Mouse (Mus musculus): ENCODE data around the gene Gm13030. TPM values are rescaled to one million over a fixed set of nuclear protein-coding genes. Genes with fewer than 3 reads are reported as not detected.
A peak's percentile ranks its signal among the peaks of the same experiment; 100 is the strongest.
"Not testable (repeated sequence)": the region's sequence is repeated elsewhere in the genome, so short reads cannot be mapped to it uniquely, and the experiment has no call there.

Gm13030 gene
- polyA plus RNA-seq, 1 experiment from 2014 or later, result not detected

DNA sequence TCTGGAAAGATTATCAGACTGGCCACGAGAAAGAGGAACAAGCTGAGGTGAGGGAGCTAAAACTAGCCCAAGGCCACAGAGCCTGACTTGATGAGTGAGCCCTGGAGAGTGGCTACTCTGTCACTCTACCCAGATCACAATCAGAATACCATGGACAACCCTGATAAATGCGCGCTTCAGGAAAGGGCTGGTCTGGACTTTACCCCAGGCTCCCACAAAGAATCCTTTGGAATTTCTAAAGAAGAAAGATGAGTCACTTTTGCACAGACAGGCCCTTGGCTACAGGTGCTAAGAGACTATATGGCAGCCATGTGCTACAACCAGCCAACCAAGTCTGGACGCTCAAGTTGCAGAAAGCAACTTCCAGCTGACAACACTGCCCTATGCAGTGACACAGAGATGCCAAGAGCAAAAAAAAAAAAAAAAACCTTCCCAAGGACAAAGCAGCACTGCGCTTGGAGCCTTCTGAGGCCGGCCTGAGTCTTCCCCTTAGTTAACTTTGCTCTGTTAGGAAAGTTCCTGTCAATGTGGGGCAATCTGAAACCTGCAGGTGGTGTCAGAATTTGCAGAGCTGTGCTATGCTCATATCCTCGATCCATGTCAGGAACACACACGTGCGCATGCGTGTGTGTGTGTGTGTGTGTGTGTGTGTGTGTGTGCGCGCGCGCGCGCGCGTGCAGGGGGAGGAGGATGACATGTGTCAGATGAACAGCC lies 32.0 kb upstream of the Gm13030 start:
- 84% methylated on average over 18 of the region's 18 CpGs for WGBS
- Histone ChIP-seq H3K36me3 (ENCODE audit: control insufficient read depth, insufficient read depth) (peaks cover 64% of the 10 kb centered on the region), H3K27ac (ENCODE audit: low read depth, low read length) (no peak overlapping the region), H3K27me3 (replicated peaks; ENCODE audit: control insufficient read depth, insufficient read depth, low read length) (no peaks in the 10 kb centered on the region), H3K4me1 (replicated peaks; ENCODE audit: control insufficient read depth, insufficient read depth, low read length) (no peaks in the 10 kb centered on the region), H3K9ac (ENCODE audit: low read depth, low read length) (no peak overlapping the region), H3K4me3 (ENCODE audit: low read depth, low read length) (no peak overlapping the region), H3K9me3 (ENCODE audit: control insufficient read depth) (no peaks in the 10 kb centered on the region), H3K4me2 (replicated peaks; ENCODE audit: low read depth) (no peak overlapping the region)
- no peak for TF ChIP-seq CTCF (IDR thresholded peaks at IDR 0.05; ENCODE audit: low read depth)
- peak; percentile 60 for ATAC-seq

- 65% methylated on average over 7 of the region's 7 CpGs for WGBS
These were observed 25.6 kb upstream of the Gm13030 start for GRCm38 (mm10) chr4:138899361-138899760.

GRCm38 (mm10) chr4:138893789-138894188 lies 20.0 kb upstream of the Gm13030 start:
- not testable (repeated sequence) for H3K27me3 ChIP-seq (replicated peaks; ENCODE audit: control insufficient read depth, insufficient read depth, low read length); H3K27ac ChIP-seq (ENCODE audit: low read depth, low read length); ATAC-seq; H3K9me3 ChIP-seq (ENCODE audit: control insufficient read depth); H3K4me2 ChIP-seq (replicated peaks; ENCODE audit: low read depth); H3K4me3 ChIP-seq (ENCODE audit: low read depth, low read length); H3K4me1 ChIP-seq (replicated peaks; ENCODE audit: control insufficient read depth, insufficient read depth, low read length); H3K9ac ChIP-seq (ENCODE audit: low read depth, low read length)
- 95% methylated on average over 11 of the region's 11 CpGs for WGBS
- peaks cover 54% of the 10 kb centered on the region for H3K36me3 ChIP-seq (ENCODE audit: control insufficient read depth, insufficient read depth)

More at GRCm38 (mm10) chr4:138899361-138899760, 25.6 kb upstream of the Gm13030 start:
- Histone ChIP-seq H3K4me1 (replicated peaks; ENCODE audit: control insufficient read depth, insufficient read depth, low read length) (no peaks in the 10 kb centered on the region), H3K4me3 (ENCODE audit: low read depth, low read length) (no peak overlapping the region), H3K27ac (ENCODE audit: low read depth, low read length) (no peak overlapping the region), H3K4me2 (replicated peaks; ENCODE audit: low read depth) (no peak overlapping the region), H3K27me3 (replicated peaks; ENCODE audit: control insufficient read depth, insufficient read depth, low read length) (no peaks in the 10 kb centered on the region), H3K36me3 (ENCODE audit: control insufficient read depth, insufficient read depth) (peaks cover 82% of the 10 kb centered on the region), H3K9me3 (ENCODE audit: control insufficient read depth) (no peaks in the 10 kb centered on the region), H3K9ac (ENCODE audit: low read depth, low read length) (no peak overlapping the region)
- no peak for ATAC-seq
- TF ChIP-seq CTCF (IDR thresholded peaks at IDR 0.05; ENCODE audit: low read depth), result no peak

GRCm38 (mm10) chr4:138892655-138893054 lies 18.9 kb upstream of the Gm13030 start:
- Histone ChIP-seq H3K27ac (ENCODE audit: low read depth, low read length) (no peak overlapping the region), H3K36me3 (ENCODE audit: control insufficient read depth, insufficient read depth) (peaks cover 43% of the 10 kb centered on the region), H3K9me3 (ENCODE audit: control insufficient read depth) (no peaks in the 10 kb centered on the region), H3K4me2 (replicated peaks; ENCODE audit: low read depth) (no peak overlapping the region), H3K4me3 (ENCODE audit: low read depth, low read length) (no peak overlapping the region), H3K27me3 (replicated peaks; ENCODE audit: control insufficient read depth, insufficient read depth, low read length) (no peaks in the 10 kb centered on the region), H3K9ac (ENCODE audit: low read depth, low read length) (no peak overlapping the region), H3K4me1 (replicated peaks; ENCODE audit: control insufficient read depth, insufficient read depth, low read length) (no peaks in the 10 kb centered on the region)
- TF ChIP-seq CTCF (IDR thresholded peaks at IDR 0.05; ENCODE audit: low read depth), result no peak
- ATAC-seq, result no peak
- WGBS, result 84% methylated on average over 6 of the region's 6 CpGs

GRCm38 (mm10) chr4:138889635-138890034 lies 15.9 kb upstream of the Gm13030 start:
- H3K27ac ChIP-seq (ENCODE audit: low read depth, low read length), result no peak overlapping the region
- H3K27me3 ChIP-seq (replicated peaks; ENCODE audit: control insufficient read depth, insufficient read depth, low read length), result no peaks in the 10 kb centered on the region
- H3K4me1 ChIP-seq (replicated peaks; ENCODE audit: control insufficient read depth, insufficient read depth, low read length), result no peaks in the 10 kb centered on the region
- H3K4me3 ChIP-seq (ENCODE audit: low read depth, low read length), result no peak overlapping the region
- no peak for TF ChIP-seq CTCF (IDR thresholded peaks at IDR 0.05; ENCODE audit: low read depth)
- no peak overlapping the region for H3K4me2 ChIP-seq (replicated peaks; ENCODE audit: low read depth)
- peaks cover 20% of the 10 kb centered on the region for H3K36me3 ChIP-seq (ENCODE audit: control insufficient read depth, insufficient read depth)
- ATAC-seq, result no peak
- no peak overlapping the region for H3K9ac ChIP-seq (ENCODE audit: low read depth, low read length)
- H3K9me3 ChIP-seq (ENCODE audit: control insufficient read depth), result no peaks in the 10 kb centered on the region
- 58% methylated on average over 8 of the region's 8 CpGs for WGBS

GRCm38 (mm10) chr4:138889165-138889564 lies 15.4 kb upstream of the Gm13030 start:
- 47% methylated on average over 7 of the region's 7 CpGs for WGBS
- Histone ChIP-seq H3K4me2 (replicated peaks; ENCODE audit: low read depth) (no peak overlapping the region), H3K9me3 (ENCODE audit: control insufficient read depth) (no peaks in the 10 kb centered on the region), H3K27ac (ENCODE audit: low read depth, low read length) (no peak overlapping the region), H3K36me3 (ENCODE audit: control insufficient read depth, insufficient read depth) (peaks cover 16% of the 10 kb centered on the region), H3K27me3 (replicated peaks; ENCODE audit: control insufficient read depth, insufficient read depth, low read length) (no peaks in the 10 kb centered on the region), H3K9ac (ENCODE audit: low read depth, low read length) (no peak overlapping the region), H3K4me1 (replicated peaks; ENCODE audit: control insufficient read depth, insufficient read depth, low read length) (no peaks in the 10 kb centered on the region), H3K4me3 (ENCODE audit: low read depth, low read length) (no peak overlapping the region)
- TF ChIP-seq CTCF (IDR thresholded peaks at IDR 0.05; ENCODE audit: low read depth), result no peak
- ATAC-seq, result no peak
